13 mouse cellular contexts compared by ENCODE assay signal in the genomic region with DNA sequence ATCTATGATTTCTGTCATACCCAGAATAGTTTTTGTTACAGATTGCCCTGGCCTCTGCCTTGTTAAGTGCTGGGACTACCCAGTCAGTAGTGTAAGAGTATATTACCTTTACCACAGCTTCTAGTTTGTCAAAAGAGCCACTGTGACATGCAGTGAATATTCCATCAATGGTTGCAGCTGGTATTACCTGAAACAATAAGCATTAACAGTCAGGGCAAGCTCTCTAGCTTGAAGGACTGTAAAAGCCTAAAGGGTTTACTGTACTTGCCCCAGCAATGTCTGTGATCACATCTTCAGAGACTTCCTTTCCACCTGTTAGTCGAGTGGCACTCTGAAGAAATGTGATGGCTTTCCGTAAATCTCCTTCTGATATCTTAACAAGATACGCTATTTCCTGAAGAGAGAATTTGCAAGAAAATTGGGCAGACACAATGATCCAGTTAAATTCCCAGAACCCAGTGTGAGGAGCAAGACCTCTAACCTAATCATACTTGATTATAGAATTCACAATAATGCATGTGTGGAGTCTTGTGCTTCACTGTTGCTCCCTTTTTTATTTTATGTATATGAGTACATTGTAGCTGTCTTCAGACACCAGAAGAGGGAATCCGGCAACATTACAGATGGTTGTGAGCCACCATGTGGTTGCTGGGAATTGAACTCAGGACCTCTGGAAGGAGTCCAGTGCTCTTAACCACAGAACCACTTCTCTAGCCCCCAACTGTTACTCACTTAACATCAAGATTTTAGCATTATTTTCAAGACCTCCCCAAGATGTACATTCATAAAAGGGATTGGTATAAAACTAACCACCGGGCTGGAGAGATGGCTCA. TPM values are rescaled to one million over a fixed set of nuclear protein-coding genes. Genes with fewer than 3 reads are reported as not detected.
A peak's percentile ranks its signal among the peaks of the same experiment; 100 is the strongest.
DNase-seq lines count a peak whose midpoint lies in the region; ATAC-seq lines count a peak whose summit lies in the region.
"Had no signal": no experiment of that assay in that cellular context is flagged by ENCODE, and none has a peak within 500 bp of the region (broad histone marks: within the 10 kb centered on the region; RNA-seq: fewer than 3 reads in every experiment).

No protein-coding gene starts in this region.

- peaks cover 90% of the 10 kb centered on the region for H3K36me3 ChIP-seq in liver, embryonic 12.5 days

- DNase-seq in heart, adult 11 months, result peak; percentile 30
- no peak for DNase-seq in heart, adult 9 months (ENCODE audit: low spot score in 2 of 2)
- DNase-seq in 3134 (ENCODE audit: extremely low read depth, insufficient read length, low spot score) (peak; percentile 65), adipocyte (ENCODE audit: low spot score) (peak; percentile 39)
- DNase-seq in layer of hippocampus, adult 11-12 months (ENCODE audit: low spot score), result no peak
- no peak for DNase-seq in adrenal gland, adult 18-20 months (ENCODE audit: low spot score in 2 of 2)
- no peak for DNase-seq in cerebellum, adult 9-11 months
- DNase-seq: kidney, postnatal 4 days had no signal

- no peaks in the 10 kb centered on the region for H3K9me3 ChIP-seq in liver, embryonic 12.5 days (replicated peaks)
- H3K9me3 ChIP-seq: embryonic facial prominence, embryonic 15.5 days; heart, embryonic 13.5 days had no signal

- peaks cover 21% of the 10 kb centered on the region for H3K4me1 ChIP-seq in liver, embryonic 12.5 days

- peak; percentile 59 for ATAC-seq in liver, embryonic 12.5 days

- 0 out of 2 replicates have a peak overlapping the region, but pooled peaks have one; percentile 8 for H3K27ac ChIP-seq in liver, embryonic 12.5 days
- H3K27ac ChIP-seq: embryonic facial prominence, embryonic 15.5 days; heart, embryonic 13.5 days had no signal

- 47% methylated on average over 5 of the region's 5 CpGs for WGBS in liver, embryonic 12.5 days (ENCODE audit: insufficient replicate concordance)

- no peaks in the 10 kb centered on the region for H3K27me3 ChIP-seq in liver, embryonic 12.5 days (replicated peaks)
- H3K27me3 ChIP-seq: embryonic facial prominence, embryonic 15.5 days; heart, embryonic 13.5 days had no signal

- H3K4me2 ChIP-seq in liver, embryonic 12.5 days, result no peak overlapping the region
- H3K4me2 ChIP-seq: embryonic facial prominence, embryonic 15.5 days; heart, embryonic 13.5 days had no signal

- no peak overlapping the region for H3K4me3 ChIP-seq in liver, embryonic 12.5 days
- H3K4me3 ChIP-seq: embryonic facial prominence, embryonic 15.5 days; heart, embryonic 13.5 days had no signal

- H3K9ac ChIP-seq in liver, embryonic 12.5 days, result no peak overlapping the region
- H3K9ac ChIP-seq: embryonic facial prominence, embryonic 15.5 days; heart, embryonic 13.5 days had no signal

RNA-seq across cellular contexts. Expression of gene Eif4a2, which starts 7.3 kb away (rescaled TPM):
- polyA plus RNA-seq in liver, embryonic 12.5 days (2016; fragmentation: Nextera tagmentation; extraction: Ambion mirVana), result 99.9 and 102 TPM in 2 replicates
- 100 to 1,000 TPM; 551 to 581 TPM for total RNA-seq in adrenal gland, adult 18-20 months (2021)

RNA-seq across cellular contexts. Expression of gene Rfc4, which starts 13.0 kb away (rescaled TPM):
- polyA plus RNA-seq in liver, embryonic 12.5 days (2016; fragmentation: Nextera tagmentation; extraction: Ambion mirVana), result 184 and 199 TPM in 2 replicates
- total RNA-seq in adrenal gland, adult 18-20 months (2021), result 1 to 10 TPM; 4.3 to 7.7 TPM
- polyA plus RNA-seq: liver, adult 2 months had no signal

RNA-seq across cellular contexts. Expression of gene Adipoq, which starts 31.8 kb away (rescaled TPM):
- not detected in 2 replicates for polyA plus RNA-seq in liver, embryonic 12.5 days (2016; fragmentation: Nextera tagmentation; extraction: Ambion mirVana)
- total RNA-seq in adrenal gland, adult 18-20 months (2021), result 100 to 1,000 TPM; 265 to 655 TPM
- polyA plus RNA-seq: liver, adult 2 months had no signal

RNA-seq across cellular contexts. Expression of gene Kng1, which starts 56.9 kb away (rescaled TPM):
- polyA plus RNA-seq in liver, embryonic 12.5 days (2016; fragmentation: Nextera tagmentation; extraction: Ambion mirVana), result 145 and 151 TPM in 2 replicates
- 1 to 10 TPM in 1 of 2 experiments, under 1 TPM in 1; 0.60 to 1.1 TPM for total RNA-seq in adrenal gland, adult 18-20 months (2021)
- polyA plus RNA-seq: small intestine, adult 2 months had no signal

Comparison
In these comparisons a context has a peak if more than half of its experiments do, and no peak if none do; other contexts are left out.
1. DNase-seq: peak in heart, adult 11 months (single experiment), 3134 (single experiment) and adipocyte (single experiment); none in heart, adult 9 months (0 of 2), layer of hippocampus, adult 11-12 months (single experiment), adrenal gland, adult 18-20 months (0 of 2) and cerebellum, adult 9-11 months (single experiment).